Mouse (Mus musculus) T-helper 2 cell (primary cell): ENCODE measurements around the gene Lypd6b.

ENCODE experiments used
- in situ Hi-C: fragments of 300-600 bp; cut with MboI, MseI; formaldehyde crosslinking; loops from one replicate; pipeline ENCODE4 v1.15.1; 2025; ENCODE audit warnings: high pct_unique_total_duplicates

Gene Lypd6b

GRCm38 (mm10) chr2:49768916-49769315 lies 18.6 kb upstream of the Lypd6b start:
- in situ Hi-C loops: loop anchor here (10.0 kb wide), 1 partner anchor 506 kb away; no protein-coding TSS in a partner anchor

GRCm38 (mm10) chr2:49770440-49770839 lies 17.0 kb upstream of the Lypd6b start:
- in situ Hi-C loops: no loop called here

- in situ Hi-C loops: no loop called here
Measured at GRCm38 (mm10) chr2:49771172-49771571, 16.3 kb upstream of the Lypd6b start.

GRCm38 (mm10) chr2:49773194-49773931 lies 14.1 kb upstream of the Lypd6b start:
- in situ Hi-C loops: no loop called here

GRCm38 (mm10) chr2:49774180-49774579 lies 13.3 kb upstream of the Lypd6b start:
- in situ Hi-C loops: no loop called here

- in situ Hi-C loops: no loop called here
Measured at GRCm38 (mm10) chr2:49775187-49775586, 12.3 kb upstream of the Lypd6b start.

- in situ Hi-C loops: no loop called here
Measured at GRCm38 (mm10) chr2:49775735-49776134, 11.8 kb upstream of the Lypd6b start.

GRCm38 (mm10) chr2:49776407-49776806 lies 11.1 kb upstream of the Lypd6b start:
- in situ Hi-C loops: no loop called here

- in situ Hi-C loops: no loop called here
Measured at GRCm38 (mm10) chr2:49788051-49788418, 547 bp downstream of the Lypd6b start.

GRCm38 (mm10) chr2:49788643-49789042 lies 1.2 kb downstream of the Lypd6b start:
- in situ Hi-C loops: no loop called here

GRCm38 (mm10) chr2:49789078-49789477 lies 1.6 kb downstream of the Lypd6b start:
- in situ Hi-C loops: no loop called here

GRCm38 (mm10) chr2:49789504-49789903 lies 2.0 kb downstream of the Lypd6b start:
- in situ Hi-C loops: no loop called here

- in situ Hi-C loops: no loop called here
Measured at GRCm38 (mm10) chr2:49797444-49798143, 10.1 kb downstream of the Lypd6b start.

GRCm38 (mm10) chr2:49804448-49804847 lies 17.0 kb downstream of the Lypd6b start:
- in situ Hi-C loops: no loop called here

- in situ Hi-C loops: no loop called here
Measured at GRCm38 (mm10) chr2:49805736-49806371, 18.4 kb downstream of the Lypd6b start.

GRCm38 (mm10) chr2:49809496-49809895 lies 22.0 kb downstream of the Lypd6b start:
- in situ Hi-C loops: no loop called here

GRCm38 (mm10) chr2:49811420-49811819 lies 23.9 kb downstream of the Lypd6b start:
- in situ Hi-C loops: no loop called here

GRCm38 (mm10) chr2:49811871-49812363 lies 24.4 kb downstream of the Lypd6b start:
- in situ Hi-C loops: no loop called here

GRCm38 (mm10) chr2:49813151-49813550 lies 25.7 kb downstream of the Lypd6b start:
- in situ Hi-C loops: no loop called here

- in situ Hi-C loops: no loop called here
Measured at GRCm38 (mm10) chr2:49814011-49814410, 26.5 kb downstream of the Lypd6b start.

GRCm38 (mm10) chr2:49815696-49816320 lies 28.3 kb downstream of the Lypd6b start:
- in situ Hi-C loops: no loop called here

- in situ Hi-C loops: no loop called here
Measured at GRCm38 (mm10) chr2:49816549-49816948, 29.1 kb downstream of the Lypd6b start.
